Mouse (Mus musculus) stomach, postnatal 0 days (tissue): ENCODE measurements around the gene Eps8l2. TPM values are rescaled to one million over a fixed set of nuclear protein-coding genes. Genes with fewer than 3 reads are reported as not detected.

Experiments used
- ATAC-seq: fragments of 200-750 bp; cut with Nextera tagmentation; 2 replicates; pipeline ENCODE4 v1.8.0; 2017; ENCODE audit not compliant: low FRiP score, low TSS enrichment
- DNase-seq: peaks from one replicate; pipeline ENCODE4 v3.0.0-alpha.2; 2016; ENCODE audit warnings: low spot score
- H3K27ac ChIP-seq: fragments of 300-500 bp; sonication (generic); replicated peaks from 2 replicates; pipeline ENCODE4 v1.5.1; 2014; ENCODE audit warnings: mild to moderate bottlenecking, control low read depth
- H3K27me3 ChIP-seq: fragments of 300-500 bp; sonication (generic); 2 replicates; pipeline ENCODE4 v1.6.1; 2014; ENCODE audit warnings: low read length; ENCODE audit not compliant: control insufficient read depth, insufficient read depth
- H3K36me3 ChIP-seq: fragments of 300-500 bp; sonication (generic); 2 replicates; pipeline ENCODE4 v1.6.1; 2014; ENCODE audit warnings: low read length, mixed read lengths; ENCODE audit not compliant: control insufficient read depth, insufficient read depth
- H3K4me1 ChIP-seq: fragments of 300-500 bp; sonication (generic); replicated peaks from 2 replicates; pipeline ENCODE4 v1.6.1; 2014; ENCODE audit warnings: antibody characterized with exemption; ENCODE audit not compliant: control insufficient read depth, insufficient read depth
- H3K4me2 ChIP-seq: fragments of 300-500 bp; sonication (generic); replicated peaks from 2 replicates; pipeline ENCODE4 v1.6.1; 2014; ENCODE audit warnings: low read depth, mild to moderate bottlenecking, control low read depth, moderate library complexity
- H3K4me3 ChIP-seq: fragments of 300-500 bp; sonication (generic); 2 replicates; pipeline ENCODE4 v1.5.1; 2014; ENCODE audit warnings: low read depth, low read length, control low read depth
- H3K9ac ChIP-seq: fragments of 300-500 bp; sonication (generic); 2 replicates; pipeline ENCODE4 v1.6.1; 2014; ENCODE audit warnings: mild to moderate bottlenecking, low read length, control low read depth, mixed read lengths
- H3K9me3 ChIP-seq: fragments of 300-500 bp; sonication (generic); 2 replicates; pipeline ENCODE4 v1.6.1; 2016; ENCODE audit warnings: low read length; ENCODE audit not compliant: control insufficient read depth
- CTCF ChIP-seq: IDR thresholded peaks from 2 replicates; pipeline ENCODE4 v1.5.1; 2016; ENCODE audit warnings: antibody characterized with exemption, low read depth, mild to moderate bottlenecking, moderate library complexity
- EP300 ChIP-seq: optimal IDR thresholded peaks from 2 replicates; pipeline ENCODE3; 2016; ENCODE audit warnings: antibody characterized with exemption
- WGBS: fragments of 180-500 bp; shearing (Covaris S2); extraction: QIAGEN DNeasy Blood & Tissue Kit; methylation state at CpG from one replicate; pipeline ENCODE4 v1.1.7; 2014; 5-methylcytosine and 5-hydroxymethylcytosine counted together
- polyA plus RNA-seq: library from polyadenylated mRNA; unstranded; fragments of >200 nt; fragmentation: Nextera tagmentation; extraction: Ambion mirVana; gene quantifications from 2 replicates; pipeline ENCODE4 v1.2.1, GENCODE M21; 2015

Gene Eps8l2
- polyA plus RNA-seq, 1 experiment from 2014 or later, result 86.1 TPM

- H3K9me3 ChIP-seq, result no peaks in the 10 kb centered on the region
- H3K9ac ChIP-seq, result no peak overlapping the region
- no peak overlapping the region for H3K4me3 ChIP-seq
- DNase-seq (no peak), ATAC-seq (no peak)
- H3K27ac ChIP-seq, result peak overlapping the region; percentile 45; the same call in 1 of the 2 replicates
- 0 out of 2 replicates have a peak, but pooled peaks cover 3% of the 10 kb centered on the region for H3K36me3 ChIP-seq
- H3K27me3 ChIP-seq, result no peaks in the 10 kb centered on the region
- H3K4me1 ChIP-seq, result no peaks in the 10 kb centered on the region
- 83% methylated on average over 4 of the region's 4 CpGs for WGBS
- H3K4me2 ChIP-seq, result no peak overlapping the region
- TF ChIP-seq CTCF (no peak), EP300 (no peak)
Measured at GRCm38 (mm10) chr7:141335682-141336081, 3.0 kb upstream of the Eps8l2 start.

GRCm38 (mm10) chr7:141336296-141336695 lies 2.4 kb upstream of the Eps8l2 start:
- Histone ChIP-seq H3K4me2 (no peak overlapping the region), H3K4me1 (no peaks in the 10 kb centered on the region), H3K9me3 (no peaks in the 10 kb centered on the region), H3K4me3 (no peak overlapping the region), H3K9ac (peak overlapping the region; percentile 23; the same call in 1 of the 2 replicates), H3K27ac (peak overlapping the region; percentile 45), H3K27me3 (no peaks in the 10 kb centered on the region), H3K36me3 (0 out of 2 replicates have a peak, but pooled peaks cover 3% of the 10 kb centered on the region)
- DNase-seq (no peak), ATAC-seq (no peak)
- WGBS, result 62% methylated on average over 3 of the region's 3 CpGs
- TF ChIP-seq EP300 (no peak), CTCF (no peak)

GRCm38 (mm10) chr7:141337716-141338416 lies 814 bp upstream of the Eps8l2 start:
- 60% methylated on average over 3 of the region's 3 CpGs for WGBS

GRCm38 (mm10) chr7:141339215-141339920 lies 688 bp downstream of the Eps8l2 start:
- no peaks in the 10 kb centered on the region for H3K4me1 ChIP-seq
- 35% methylated on average over 20 of the region's 20 CpGs for WGBS
- H3K4me2 ChIP-seq, result peak overlapping the region; percentile 55
- H3K9ac ChIP-seq, result peak overlapping the region; percentile 76
- peak; percentile 11; the same call in 1 of the 2 replicates for ATAC-seq
- DNase-seq, result peak; percentile 44
- no peaks in the 10 kb centered on the region for H3K9me3 ChIP-seq
- H3K27me3 ChIP-seq, result no peaks in the 10 kb centered on the region
- H3K27ac ChIP-seq, result peak overlapping the region; percentile 92
- H3K4me3 ChIP-seq, result peak overlapping the region; percentile 45
- TF ChIP-seq EP300, result no peak
- TF ChIP-seq CTCF, result no peak
- H3K36me3 ChIP-seq, result no peaks in the 10 kb centered on the region

More at GRCm38 (mm10) chr7:141337716-141338416, 814 bp upstream of the Eps8l2 start:
- Histone ChIP-seq H3K9me3 (no peaks in the 10 kb centered on the region), H3K27ac (peak overlapping the region; percentile 92), H3K4me3 (no peak overlapping the region; the same call in 1 of the 2 replicates), H3K4me1 (no peaks in the 10 kb centered on the region), H3K9ac (peak overlapping the region; percentile 76), H3K27me3 (no peaks in the 10 kb centered on the region), H3K4me2 (peak overlapping the region; percentile 55), H3K36me3 (0 out of 2 replicates have a peak, but pooled peaks cover 3% of the 10 kb centered on the region)
- ATAC-seq, result peak; percentile 23; the same call in 1 of the 2 replicates
- DNase-seq, result peak; percentile 47
- TF ChIP-seq CTCF (no peak), EP300 (no peak)

- Histone ChIP-seq H3K36me3 (no peaks in the 10 kb centered on the region), H3K4me1 (no peaks in the 10 kb centered on the region), H3K27ac (peak overlapping the region; percentile 92), H3K9ac (peak overlapping the region; percentile 76), H3K9me3 (no peaks in the 10 kb centered on the region), H3K27me3 (no peaks in the 10 kb centered on the region), H3K4me3 (peak overlapping the region; percentile 45), H3K4me2 (peak overlapping the region; percentile 55)
- peak; percentile 58 for DNase-seq
- TF ChIP-seq EP300 (no peak), CTCF (no peak)
- 52% methylated on average over 7 of the region's 7 CpGs for WGBS
- peak; percentile 16; the same call in 1 of the 2 replicates for ATAC-seq
Measured at GRCm38 (mm10) chr7:141340023-141340422, 1.3 kb downstream of the Eps8l2 start.
